Mouse (Mus musculus) cerebellum, postnatal 14 days (tissue): Measurements from ENCODE around the gene Jmjd1c.

Experiments
- DNase-seq, 2 experiments: peaks; one replicate each; pipeline ENCODE4 v3.0.0; 2021; ENCODE audit warnings: mixed read lengths in 2 of 2

Jmjd1c gene

DNA sequence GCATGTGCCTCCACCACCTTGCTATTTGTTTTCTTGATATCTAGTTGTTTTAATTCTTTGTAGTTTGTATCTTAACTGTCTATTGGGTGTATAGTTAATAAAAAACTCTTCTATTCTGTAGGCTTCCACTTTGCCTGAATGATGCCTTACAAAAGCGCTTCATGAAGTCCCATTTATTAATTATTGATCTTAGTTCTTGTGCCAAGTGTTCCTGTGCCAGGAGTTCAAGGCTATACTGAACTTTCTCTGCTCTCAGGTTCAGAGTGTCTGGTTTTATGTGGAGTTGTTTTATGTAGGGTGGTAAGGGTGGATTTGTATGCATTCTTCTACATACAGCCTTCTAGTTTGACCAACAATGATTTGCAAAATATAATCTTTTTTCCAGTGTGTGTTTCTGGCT is 99.7 kb downstream of the Jmjd1c start:
- no peak for DNase-seq

DNA sequence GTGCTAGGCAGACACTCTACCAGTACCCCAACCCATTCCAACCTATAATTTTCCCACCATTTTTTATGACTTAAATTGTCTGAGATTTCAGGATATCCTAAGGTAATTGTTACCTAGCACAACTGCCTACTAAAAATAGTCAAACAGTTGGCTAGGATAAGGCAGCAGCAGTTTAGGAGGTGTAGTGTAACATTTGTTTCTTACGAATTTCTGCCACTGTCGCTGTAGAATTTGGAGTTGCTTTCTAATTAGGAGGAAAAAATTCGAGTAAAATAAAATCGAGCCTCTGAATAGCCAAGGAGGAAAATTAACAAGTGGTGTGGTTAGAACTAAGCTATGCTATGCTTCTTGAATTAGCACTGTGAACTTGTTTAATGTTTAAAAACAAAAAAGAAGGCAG is 101.3 kb downstream of the Jmjd1c start:
- no peak for DNase-seq

DNA sequence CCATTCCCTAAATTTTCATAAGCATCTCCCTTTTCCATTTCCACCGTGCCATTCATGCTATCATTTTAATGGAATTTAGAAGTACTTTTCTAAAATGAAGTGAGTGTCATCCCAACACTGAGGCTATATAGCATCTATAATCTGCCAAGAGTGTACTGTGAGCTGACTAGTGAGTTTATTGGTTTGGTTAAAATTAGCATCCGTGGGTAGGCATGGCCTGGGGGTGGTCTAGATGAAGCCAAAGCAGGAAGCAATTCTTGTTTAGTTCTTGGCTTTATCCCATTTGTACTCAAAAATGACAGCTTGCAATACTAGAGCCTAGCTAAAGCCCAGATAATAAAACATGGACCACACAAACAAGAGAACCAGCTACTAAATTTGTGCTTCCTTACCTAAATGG is 101.9 kb downstream of the Jmjd1c start:
- DNase-seq = peak; percentile 66 to 78

DNA sequence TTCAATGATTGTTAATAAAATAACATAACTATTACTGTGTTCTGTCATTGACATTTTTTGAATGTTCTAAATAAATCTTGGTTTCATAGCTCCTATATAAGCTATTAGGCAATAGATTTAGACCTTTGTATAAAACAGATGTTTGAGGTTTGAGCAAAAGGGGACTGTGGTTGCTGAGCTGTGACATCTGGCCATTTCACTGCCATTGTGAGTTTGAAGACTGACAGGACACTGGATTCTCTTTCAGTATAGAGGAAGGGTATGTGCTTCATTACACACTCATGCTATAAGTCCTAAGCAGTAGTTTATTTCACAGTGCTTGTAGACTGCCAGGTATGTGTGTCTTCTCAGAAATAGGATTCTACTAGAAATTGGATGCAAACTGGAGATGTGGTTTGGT is 105.8 kb downstream of the Jmjd1c start:
- DNase-seq = no peak

DNA sequence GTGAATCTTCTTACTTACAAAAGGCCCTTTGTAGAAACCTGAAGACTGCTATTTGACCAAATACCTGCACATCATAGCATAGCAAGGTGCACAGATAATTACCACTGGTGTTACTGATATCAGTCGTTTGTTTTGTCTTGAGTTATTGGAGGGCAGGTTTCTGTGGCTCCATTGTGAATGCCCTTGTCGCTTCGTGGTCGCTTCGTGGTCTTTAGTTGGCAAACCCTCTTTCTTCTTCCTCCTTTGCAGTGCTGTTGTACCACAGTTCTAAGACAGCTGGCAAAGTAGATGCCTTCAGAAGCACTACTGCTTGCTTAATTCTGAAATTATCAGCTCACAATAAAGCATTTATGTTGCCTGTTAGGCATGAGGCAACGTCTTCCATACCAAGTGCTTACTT is 106.5 kb downstream of the Jmjd1c start:
- DNase-seq = no peak

DNA sequence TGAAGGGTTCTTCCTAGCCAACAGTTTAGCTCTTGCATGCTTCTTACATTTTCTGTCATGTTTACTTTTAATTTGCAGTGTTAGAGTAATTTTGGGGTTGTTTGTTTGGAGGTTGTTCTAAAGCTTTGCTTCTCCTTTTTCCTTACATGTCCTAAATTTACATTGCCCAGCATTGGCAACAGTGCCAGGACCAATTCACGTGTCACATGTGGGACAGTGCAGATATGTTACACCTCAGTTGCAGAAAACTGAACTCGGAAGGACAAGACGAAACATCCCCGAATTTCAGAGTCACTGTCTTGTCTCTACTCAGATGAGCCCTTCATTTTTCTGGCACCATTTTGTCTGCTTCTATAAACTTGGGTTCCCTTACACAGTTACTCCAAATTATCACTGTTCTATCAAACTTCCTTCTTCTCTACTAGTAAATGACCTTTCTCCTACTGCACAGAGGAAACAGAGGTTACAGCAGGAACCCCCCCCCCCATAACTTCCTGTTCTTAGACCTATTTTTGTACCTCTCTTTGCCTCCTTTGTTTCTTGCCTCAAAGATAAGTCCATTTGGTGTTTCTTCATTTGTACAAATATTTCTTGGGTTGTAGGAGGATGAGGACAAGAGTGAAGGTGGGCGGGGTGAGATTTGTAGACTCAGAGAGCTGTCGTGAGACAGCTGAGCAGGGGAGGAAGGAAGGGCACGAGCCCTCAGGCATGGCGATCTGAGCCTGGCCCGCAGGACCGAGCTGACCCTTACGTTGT is 108.9 kb downstream of the Jmjd1c start:
- DNase-seq = no peak

DNA sequence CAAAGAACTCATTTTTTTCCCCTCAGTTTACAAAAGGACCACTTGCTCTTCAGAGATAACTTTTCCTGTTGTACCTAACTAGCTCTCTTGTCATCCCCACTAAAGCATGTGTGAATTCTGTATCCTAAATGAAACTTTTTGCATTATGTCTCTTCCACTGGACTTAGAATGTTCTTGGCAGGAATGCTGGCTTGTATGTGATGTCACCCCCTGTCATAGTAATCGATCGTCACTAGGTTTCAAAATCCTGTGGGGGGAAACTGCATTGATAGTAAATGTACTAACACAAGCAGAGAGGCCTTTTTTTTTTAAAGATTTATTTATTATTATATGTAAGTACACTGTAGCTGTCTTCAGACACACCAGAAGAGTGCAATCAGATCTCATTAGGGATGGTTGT is 112.0 kb downstream of the Jmjd1c start:
- DNase-seq = no peak

DNA sequence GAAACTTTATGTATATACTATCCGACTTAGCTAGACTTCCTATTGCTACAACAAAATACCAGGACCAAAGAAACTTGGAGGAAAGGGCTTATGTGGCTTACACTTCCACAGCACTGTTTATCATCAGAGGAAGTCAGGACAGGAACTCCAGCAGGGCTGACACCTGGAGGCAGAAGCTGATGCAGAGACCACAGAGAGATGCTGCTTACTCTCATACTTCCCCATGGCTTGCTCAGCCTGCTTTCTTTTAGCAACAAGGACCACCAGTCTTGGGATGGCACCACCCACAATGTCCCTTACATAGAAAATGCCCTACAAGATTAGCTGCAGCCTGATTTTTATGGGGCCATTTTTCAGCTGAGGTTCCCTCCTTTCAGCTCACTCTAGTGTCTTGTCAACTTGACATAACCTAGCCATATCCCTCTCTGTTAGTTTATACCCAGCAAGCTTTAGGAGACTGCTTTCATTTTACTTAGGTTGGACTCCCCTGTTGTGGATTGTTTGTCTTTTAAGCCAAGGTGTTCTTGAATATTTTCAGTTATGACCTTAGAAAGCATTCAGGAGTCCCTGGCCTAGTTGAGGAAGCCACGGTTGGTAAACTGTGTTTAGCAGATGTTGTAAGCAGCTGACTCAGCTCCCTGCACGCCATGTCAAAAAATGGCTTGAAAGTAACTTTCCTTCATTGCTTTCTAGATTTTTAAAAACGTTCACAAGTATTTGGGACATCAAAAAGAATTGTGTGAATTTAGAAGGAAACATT is 114.2 kb downstream of the Jmjd1c start:
- DNase-seq = no peak

DNA sequence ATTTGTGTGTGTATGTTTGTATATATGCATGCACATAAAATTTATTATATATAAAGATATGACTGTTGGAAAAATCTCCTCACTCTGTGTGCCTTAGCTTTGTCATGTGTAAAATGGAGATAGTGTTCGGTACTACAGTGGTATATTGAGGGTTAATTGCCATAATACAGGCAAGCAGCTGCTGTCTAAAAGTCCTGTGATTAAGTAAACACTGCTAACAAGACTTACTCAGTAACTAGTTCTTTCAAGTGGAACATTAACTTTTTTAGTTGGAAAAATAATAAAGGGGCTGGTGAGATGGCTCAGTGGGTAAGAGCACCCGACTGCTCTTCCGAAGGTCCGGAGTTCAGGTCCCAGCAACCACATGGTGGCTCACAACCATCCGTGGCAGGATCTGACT is 116.1 kb downstream of the Jmjd1c start:
- DNase-seq = no peak

DNA sequence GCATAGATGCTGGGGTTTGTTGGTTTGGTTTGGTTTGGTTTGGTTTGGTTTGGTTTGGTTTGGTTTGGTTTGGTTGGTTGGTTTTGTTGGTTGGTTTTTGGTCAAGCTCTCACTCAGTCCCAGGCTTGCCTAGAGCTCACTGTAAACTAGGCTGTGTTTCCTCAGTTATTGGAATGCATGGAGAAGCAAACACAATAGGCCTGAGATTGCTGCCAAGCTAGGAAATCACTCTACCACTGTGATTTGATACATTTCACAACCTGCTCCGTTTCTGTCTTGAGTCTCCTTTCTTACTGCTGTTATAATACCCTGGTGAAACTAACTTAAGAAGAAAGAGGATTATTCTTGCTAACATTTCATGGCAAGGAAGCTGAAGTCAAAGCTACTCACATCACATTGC is 117.8 kb downstream of the Jmjd1c start:
- DNase-seq = no peak

DNA sequence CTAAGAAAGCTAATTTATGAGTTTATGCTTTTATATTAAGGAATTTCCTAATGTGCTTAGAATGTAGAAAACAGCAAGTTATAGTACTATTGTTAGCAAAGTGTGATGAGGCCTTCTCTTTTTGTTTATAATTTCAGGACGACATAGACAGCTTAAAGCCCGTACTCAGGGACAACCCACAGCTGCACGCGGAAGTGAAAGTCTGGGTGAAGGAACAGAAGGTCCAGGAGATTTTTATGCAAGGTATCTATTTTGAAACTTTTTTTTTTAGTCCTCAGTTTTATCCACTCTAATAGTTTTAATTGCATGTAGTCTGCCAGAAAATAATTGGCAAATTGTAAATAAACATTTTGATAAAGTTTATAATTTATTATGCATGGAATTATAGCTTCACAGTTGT is 119.2 kb downstream of the Jmjd1c start:
- no peak for DNase-seq

DNA sequence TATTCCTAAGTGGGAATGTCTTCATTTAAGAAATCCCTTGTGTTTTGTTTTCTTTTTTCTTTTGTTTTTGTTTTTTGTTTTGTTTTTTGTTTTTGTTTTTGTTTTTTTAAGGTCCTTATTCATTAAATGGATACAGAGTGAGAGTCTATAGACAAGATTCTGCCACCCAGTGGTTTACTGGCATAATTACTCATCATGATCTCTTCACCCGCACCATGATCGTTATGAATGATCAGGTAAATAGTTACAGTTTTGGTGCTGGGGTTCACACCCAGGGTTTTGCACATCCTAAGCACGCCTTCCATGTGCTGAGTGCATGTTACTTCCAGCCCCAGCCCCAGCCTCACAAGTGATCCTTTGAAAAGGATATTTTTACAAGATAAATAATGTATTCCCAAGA is 120.9 kb downstream of the Jmjd1c start:
- DNase-seq = no peak

DNA sequence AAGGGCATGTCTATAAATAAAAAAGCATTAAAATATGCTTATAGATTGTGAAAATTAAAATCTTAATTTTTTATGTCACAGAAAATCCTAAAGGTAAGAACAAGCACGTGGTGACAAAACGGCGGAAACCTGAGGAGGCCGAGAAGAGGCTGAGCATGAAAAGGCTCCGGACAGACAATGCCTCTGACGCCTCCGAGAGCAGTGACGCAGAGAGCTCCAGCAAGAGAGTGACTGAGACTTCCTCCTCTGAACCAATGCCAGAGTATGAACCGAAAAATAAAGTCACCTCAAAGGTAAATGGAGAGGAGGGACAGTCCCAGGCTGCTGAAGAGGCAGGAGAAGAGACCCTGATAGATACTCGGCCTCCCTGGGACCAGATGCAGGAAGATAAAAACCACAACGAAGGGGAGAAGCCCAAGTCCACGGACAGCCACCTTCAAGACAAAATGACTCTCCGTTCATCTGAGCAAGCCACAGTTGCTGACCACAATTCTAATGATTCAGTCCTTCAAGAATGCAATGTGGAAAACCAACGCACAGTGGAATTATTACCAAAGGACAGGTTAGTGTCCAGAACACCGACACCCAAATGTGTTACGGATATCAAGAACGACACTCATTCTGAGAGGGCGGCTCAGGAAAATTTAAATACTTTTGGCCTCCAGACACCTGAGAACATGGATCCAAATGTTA is 123.1 kb downstream of the Jmjd1c start:
- DNase-seq = no peak

DNA sequence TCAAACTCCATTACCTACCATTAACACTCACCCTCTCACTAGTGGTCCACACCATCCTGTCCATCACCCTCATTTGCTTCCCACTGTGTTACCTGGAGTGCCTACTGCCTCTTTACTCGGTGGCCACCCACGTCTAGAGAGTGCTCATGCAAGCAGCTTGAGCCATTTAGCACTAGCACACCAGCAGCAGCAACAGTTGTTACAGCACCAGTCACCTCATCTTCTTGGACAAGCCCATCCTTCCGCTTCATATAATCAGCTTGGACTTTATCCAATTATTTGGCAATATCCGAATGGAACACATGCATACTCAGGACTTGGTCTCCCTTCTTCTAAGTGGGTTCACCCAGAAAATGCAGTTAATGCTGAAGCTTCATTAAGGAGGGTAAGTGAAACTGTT is 124.3 kb downstream of the Jmjd1c start:
- no peak for DNase-seq

DNA sequence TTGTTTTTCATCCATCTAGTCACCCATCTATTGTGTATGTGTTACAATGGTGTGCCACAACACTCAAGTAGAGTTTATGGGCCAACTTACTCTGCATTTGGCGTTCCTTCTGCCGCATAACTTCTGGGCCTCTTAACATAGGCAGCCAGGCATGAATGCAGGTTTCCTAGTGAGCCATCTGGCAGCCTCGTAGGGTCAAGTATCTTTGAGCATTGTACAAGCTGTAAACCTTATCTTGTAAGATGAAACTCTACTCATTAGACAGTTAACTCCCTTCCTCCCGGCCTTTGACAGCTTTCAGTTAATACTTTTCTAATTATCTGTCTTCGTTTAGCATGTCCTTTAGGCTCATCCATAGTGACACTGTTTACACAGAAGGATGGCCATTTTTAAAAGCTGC is 125.4 kb downstream of the Jmjd1c start:
- DNase-seq = peak; percentile 39 to 71

DNA sequence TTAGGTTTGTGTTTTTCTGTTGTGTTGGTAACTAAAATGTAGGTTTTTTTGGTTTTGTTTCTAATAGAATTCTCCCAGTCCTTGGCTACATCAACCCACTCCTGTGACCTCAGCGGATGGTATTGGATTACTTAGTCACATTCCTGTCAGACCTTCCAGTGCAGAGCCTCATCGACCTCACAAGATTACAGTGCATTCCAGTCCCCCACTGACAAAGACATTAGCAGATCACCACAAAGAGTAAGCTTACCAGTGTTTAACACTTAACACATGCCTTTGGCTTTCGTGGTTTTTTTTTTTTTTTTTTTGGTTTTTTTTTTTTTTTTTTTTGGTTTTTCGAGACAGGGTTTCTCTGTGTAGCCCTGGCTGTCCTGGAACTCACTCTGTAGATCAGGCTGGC is 128.0 kb downstream of the Jmjd1c start:
- DNase-seq = no peak

DNA sequence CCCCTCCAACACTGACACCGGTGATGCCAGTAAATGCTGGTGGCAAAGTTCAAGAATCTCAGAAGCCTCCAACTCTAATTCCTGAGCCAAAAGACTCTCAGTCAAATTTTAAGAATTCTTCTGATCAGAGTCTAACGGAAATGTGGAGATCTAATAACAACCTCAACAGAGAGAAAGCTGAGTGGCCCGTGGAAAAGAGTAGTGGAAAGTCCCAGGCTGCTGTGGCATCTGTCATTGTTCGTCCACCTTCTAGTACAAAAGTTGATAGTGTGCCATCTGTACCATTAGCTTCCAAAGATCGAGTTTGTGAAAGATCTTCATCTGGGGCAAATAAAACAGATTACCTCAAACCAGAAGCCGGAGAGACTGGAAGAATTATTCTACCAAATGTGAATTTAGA is 129.6 kb downstream of the Jmjd1c start:
- DNase-seq = no peak

DNA sequence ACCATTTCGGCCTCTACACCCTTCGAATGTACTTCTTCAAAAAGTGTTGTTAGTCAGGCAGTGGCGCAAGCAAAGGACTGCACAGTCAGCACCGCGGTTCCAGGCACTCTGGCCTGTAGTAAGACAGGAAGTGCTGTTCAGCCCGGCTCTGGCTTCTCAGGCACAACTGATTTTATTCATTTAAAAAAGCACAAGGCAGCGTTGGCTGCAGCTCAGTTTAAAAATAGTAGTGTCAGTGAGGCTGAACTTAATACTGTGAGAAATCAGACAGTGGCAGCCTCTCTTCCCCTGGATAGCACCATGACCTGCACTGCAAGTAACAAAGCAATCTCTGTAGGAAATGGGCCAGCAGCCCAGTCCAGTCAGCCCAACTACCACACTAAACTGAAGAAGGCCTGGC is 130.2 kb downstream of the Jmjd1c start:
- peak in 1 of 2 experiments; percentile 65 for DNase-seq

DNA sequence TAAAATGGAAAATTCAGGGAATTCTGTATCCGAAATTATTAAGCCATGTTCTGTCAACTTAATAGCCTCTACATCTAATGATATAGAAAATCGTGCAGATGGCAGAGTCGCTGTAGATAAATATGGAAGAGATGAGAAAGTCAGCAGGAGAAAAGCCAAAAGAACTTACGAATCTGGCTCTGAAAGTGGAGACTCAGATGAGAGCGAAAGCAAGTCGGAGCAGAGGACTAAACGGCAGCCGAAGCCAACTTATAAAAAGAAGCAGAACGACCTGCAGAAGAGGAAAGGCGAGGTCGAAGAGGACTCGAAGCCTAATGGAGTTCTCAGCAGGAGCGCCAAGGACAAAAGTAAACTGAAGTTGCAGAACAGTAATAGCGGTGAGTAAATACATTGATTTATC is 130.6 kb downstream of the Jmjd1c start:
- DNase-seq = no peak

DNA sequence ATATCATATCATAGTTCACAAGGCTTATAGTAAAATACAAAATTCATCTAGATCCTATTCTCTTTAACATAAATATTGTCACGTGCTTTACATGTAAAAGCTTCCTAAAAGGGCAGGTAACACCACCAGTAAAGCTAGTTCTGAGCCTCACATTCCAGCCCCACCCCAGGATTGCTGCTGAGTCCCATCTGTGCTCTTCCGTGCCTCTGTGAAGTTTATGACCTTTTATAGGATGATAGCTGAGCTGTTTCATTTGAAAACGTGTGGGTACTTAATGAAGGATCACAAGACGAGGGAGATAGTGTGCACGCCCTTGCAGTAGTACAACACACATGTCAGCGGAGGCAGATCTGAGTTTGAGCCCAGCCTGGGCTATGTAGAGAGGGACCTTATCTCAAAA is 134.5 kb downstream of the Jmjd1c start:
- DNase-seq = no peak

DNA sequence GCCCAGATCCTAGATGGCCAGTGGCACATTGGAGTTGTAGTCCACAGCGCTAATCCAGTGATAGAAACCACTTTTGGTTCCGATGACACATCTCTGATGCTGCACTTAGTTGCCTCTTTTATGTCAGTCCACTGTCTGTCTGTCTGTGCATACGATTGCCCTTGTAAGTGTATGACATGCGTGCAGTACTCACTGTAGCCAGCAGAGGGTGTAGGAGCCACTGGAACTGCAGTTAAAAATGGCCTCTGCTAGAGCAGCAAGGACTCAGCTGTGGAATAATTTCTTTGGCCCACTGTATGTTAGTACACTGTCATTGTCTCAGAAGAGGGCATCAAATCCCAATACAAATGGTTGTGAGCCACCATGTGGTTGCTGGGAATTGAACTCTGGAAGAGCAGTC is 151.2 kb downstream of the Jmjd1c start:
- peak; percentile 60 to 81 for DNase-seq

DNA sequence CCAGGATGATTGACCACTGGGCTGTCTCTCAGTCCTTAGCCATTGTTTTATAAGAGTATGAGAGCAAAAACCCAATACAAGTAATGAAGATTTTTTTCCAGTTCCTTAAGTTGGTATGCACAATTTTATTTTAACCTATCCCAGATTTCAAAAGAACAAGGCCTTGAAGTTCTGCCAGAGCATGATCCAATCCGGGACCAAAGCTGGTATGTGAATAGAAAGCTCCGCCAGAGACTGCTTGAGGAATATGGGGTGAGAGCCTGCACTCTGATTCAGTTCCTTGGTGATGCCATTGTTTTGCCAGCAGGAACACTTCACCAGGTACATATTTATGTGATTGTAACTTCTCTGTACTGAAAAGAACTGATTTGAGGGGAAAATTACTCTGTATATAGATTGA is 153.6 kb downstream of the Jmjd1c start:
- no peak for DNase-seq

DNA sequence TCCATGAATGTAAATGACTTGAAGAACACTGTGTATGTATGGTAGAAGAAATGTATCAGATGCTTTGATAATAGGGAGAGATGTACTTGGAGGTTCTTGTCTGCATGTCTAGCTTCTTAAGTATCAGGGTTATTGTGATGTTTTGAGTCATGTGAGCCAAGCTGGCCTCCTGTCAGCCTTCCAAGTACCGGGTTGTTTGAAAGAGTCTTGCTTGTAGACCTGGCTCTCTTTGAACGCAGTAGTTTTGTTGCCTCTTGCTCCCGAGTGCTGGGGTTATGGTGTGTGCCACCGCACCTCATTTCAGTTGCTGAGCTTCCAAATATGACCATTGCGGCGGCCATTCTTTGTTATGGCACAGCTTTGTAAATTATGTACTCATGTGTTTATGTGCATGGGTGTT is 154.9 kb downstream of the Jmjd1c start:
- DNase-seq = no peak

DNA sequence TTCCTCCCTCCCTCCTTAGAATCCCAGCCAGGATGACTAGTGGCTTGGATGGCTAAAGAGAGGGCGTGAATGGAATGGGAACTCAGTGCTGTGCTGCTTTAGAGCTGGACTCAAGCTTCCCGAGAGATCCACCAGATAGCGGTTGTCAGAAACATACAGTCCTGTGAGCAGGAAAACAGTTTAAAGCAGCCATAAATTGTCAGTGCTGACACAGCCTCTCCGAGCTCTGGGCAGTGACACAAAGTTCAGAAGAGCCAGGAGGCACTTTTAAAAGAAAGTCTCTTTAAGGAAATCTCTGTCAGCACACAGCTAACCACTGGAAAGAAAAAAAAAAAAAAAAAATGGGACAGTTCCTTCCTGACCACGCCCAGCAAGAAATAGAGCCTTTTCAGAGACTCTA is 156.4 kb downstream of the Jmjd1c start:
- no peak for DNase-seq
